Mouse (Mus musculus): ENCODE data around the gene Fbxl22. TPM values are rescaled to one million over a fixed set of nuclear protein-coding genes. Genes with fewer than 3 reads are reported as not detected.

The Fbxl22 gene
- polyA plus RNA-seq, 1 experiment from 2014 or later: 62.2 TPM

DNA sequence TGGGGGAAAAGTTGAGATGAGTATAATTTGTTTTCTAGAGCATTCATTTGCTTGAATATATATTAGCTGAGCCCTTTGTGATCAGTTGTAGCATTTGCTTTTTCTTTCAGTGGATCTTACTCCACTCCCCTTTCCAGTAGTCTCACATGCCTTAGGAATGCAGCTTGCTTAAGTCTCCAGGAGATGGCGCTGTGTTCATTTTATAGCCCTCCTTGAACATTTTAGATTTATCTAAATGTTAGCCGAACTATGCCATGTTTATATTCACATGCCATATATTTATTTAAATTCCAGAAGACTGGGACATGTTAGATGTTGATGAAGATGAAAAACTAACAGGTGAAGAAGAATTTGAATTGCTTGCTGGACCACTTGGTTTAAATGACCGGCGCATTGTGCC, 49.3 kb downstream of the Fbxl22 start:
- WGBS: 59% methylated on average over 4 of the region's 4 CpGs
- no peaks in the 10 kb centered on the region for H3K27me3 ChIP-seq (replicated peaks)
- no peak overlapping the region for H3K27ac ChIP-seq (ENCODE audit: poor library complexity, severe bottlenecking)
- no peak for ATAC-seq (ENCODE audit: insufficient number of reproducible peaks, low FRiP score)
- no peak overlapping the region for H3K4me3 ChIP-seq
- H3K9me3 ChIP-seq (replicated peaks): no peaks in the 10 kb centered on the region
- peaks cover 49% of the 10 kb centered on the region for H3K36me3 ChIP-seq
- no peaks in the 10 kb centered on the region for H3K4me1 ChIP-seq (replicated peaks)
- H3K9ac ChIP-seq: no peak overlapping the region
- H3K4me2 ChIP-seq: no peak overlapping the region

Other genes with a start within 250 kb of the Fbxl22 start
- gene Herc1, start 164.1 kb downstream of the Fbxl22 start, polyA plus RNA-seq (2016; fragmentation: Nextera tagmentation; extraction: Ambion mirVana): 26.5 TPM in 2 replicates
- gene Usp3, start 78.5 kb upstream of the Fbxl22 start, polyA plus RNA-seq (2016; fragmentation: Nextera tagmentation; extraction: Ambion mirVana): 40.3 and 52.0 TPM in 2 replicates
- 0.61 and 0.77 TPM in 2 replicates for gene Car12, start 199.1 kb upstream of the Fbxl22 start, polyA plus RNA-seq (2016; fragmentation: Nextera tagmentation; extraction: Ambion mirVana)

Measured in heart, embryonic 12.5 days (tissue).